Mouse (Mus musculus) forebrain, embryonic 16.5 days (tissue): ENCODE measurements around the gene Creb3. TPM values are rescaled to one million over a fixed set of nuclear protein-coding genes. Genes with fewer than 3 reads are reported as not detected.

Experiments used
- ATAC-seq: fragments of 200-750 bp; cut with Nextera tagmentation; 2 replicates; pipeline ENCODE4 v1.8.0; 2017; ENCODE audit warnings: mild to moderate bottlenecking, moderate library complexity
- H3K27ac ChIP-seq: fragments of 300-500 bp; sonication (generic); 2 replicates; pipeline ENCODE4 v1.5.1; 2014; ENCODE audit warnings: low read length, control low read depth
- H3K27me3 ChIP-seq: fragments of 300-500 bp; sonication (generic); replicated peaks from 2 replicates; pipeline ENCODE4 v1.6.1; 2014; ENCODE audit warnings: low read length; ENCODE audit not compliant: control insufficient read depth, insufficient read depth
- H3K36me3 ChIP-seq: fragments of 300-500 bp; sonication (generic); 2 replicates; pipeline ENCODE4 v1.6.1; 2014; ENCODE audit not compliant: control insufficient read depth, insufficient read depth
- H3K4me1 ChIP-seq: fragments of 300-500 bp; sonication (generic); replicated peaks from 2 replicates; pipeline ENCODE4 v1.6.1; 2014; ENCODE audit warnings: low read length; ENCODE audit not compliant: control insufficient read depth, insufficient read depth
- H3K4me2 ChIP-seq: fragments of 300-500 bp; sonication (generic); 2 replicates; pipeline ENCODE4 v1.6.1; 2014; ENCODE audit warnings: mild to moderate bottlenecking, low read length, control low read depth
- H3K4me3 ChIP-seq: fragments of 300-500 bp; sonication (generic); replicated peaks from 2 replicates; pipeline ENCODE4 v1.5.1; 2014; ENCODE audit warnings: mild to moderate bottlenecking, low read length, control low read depth
- H3K9ac ChIP-seq: fragments of 300-500 bp; sonication (generic); replicated peaks from 2 replicates; pipeline ENCODE4 v1.6.1; 2014; ENCODE audit warnings: low read depth, low read length, control low read depth
- H3K9me3 ChIP-seq: fragments of 300-500 bp; sonication (generic); 2 replicates; pipeline ENCODE4 v1.6.1; 2016; ENCODE audit warnings: low read length; ENCODE audit not compliant: control insufficient read depth
- WGBS: fragments of 180-500 bp; shearing (Covaris S2); extraction: QIAGEN DNeasy Blood & Tissue Kit; methylation state at CpG from one replicate; pipeline ENCODE4 v1.1.7; 2014; 5-methylcytosine and 5-hydroxymethylcytosine counted together
- polyA plus RNA-seq: library from polyadenylated mRNA; unstranded; fragments of >200 nt; fragmentation: Nextera tagmentation; extraction: Ambion mirVana; gene quantifications from 2 replicates; pipeline ENCODE4 v1.2.1, GENCODE M21; 2015

Gene Creb3
- polyA plus RNA-seq, 1 experiment from 2014 or later, result 91.1 TPM

GRCm38 (mm10) chr4:43578376-43579204 is 16.5 kb downstream of the Creb3 start, which contains the start of the genes Rgp1 and Gba2:
TSS of gene Rgp1 (plus strand) at chr4:43578715.
TSS of gene Gba2 (minus strand) at chr4:43578873.
- peak within 1 kb of the TSS; percentile 83 for H3K4me2 ChIP-seq
- peak; percentile 88 for ATAC-seq
- H3K4me3 ChIP-seq, result peak within 1 kb of the TSS; percentile 95
- peak within 1 kb of the TSS; percentile 76 for H3K27ac ChIP-seq
- no peaks in the 10 kb centered on the region for H3K9me3 ChIP-seq
- peaks cover 47% of the 10 kb centered on the region for H3K4me1 ChIP-seq
- peaks cover 17% of the 10 kb centered on the region for H3K36me3 ChIP-seq
- peak within 1 kb of the TSS; percentile 96 for H3K9ac ChIP-seq
- WGBS, result under 1% methylated on average over 76 of the region's 76 CpGs
- H3K27me3 ChIP-seq, result no peaks in the 10 kb centered on the region

- WGBS, result 4% methylated on average over 10 of the region's 10 CpGs
- H3K36me3 ChIP-seq, result peaks cover 13% of the 10 kb centered on the region
- H3K9me3 ChIP-seq, result no peaks in the 10 kb centered on the region
- H3K4me1 ChIP-seq, result peaks cover 47% of the 10 kb centered on the region
- H3K9ac ChIP-seq, result peak overlapping the region; percentile 96
- H3K4me2 ChIP-seq, result peak overlapping the region; percentile 83
- no peaks in the 10 kb centered on the region for H3K27me3 ChIP-seq
- peak overlapping the region; percentile 95 for H3K4me3 ChIP-seq
- peak overlapping the region; percentile 76 for H3K27ac ChIP-seq
- ATAC-seq, result no peak
Observed at GRCm38 (mm10) chr4:43579256-43579655, 17.1 kb downstream of the Creb3 start.

- 71% methylated on average over 6 of the region's 6 CpGs for WGBS
Observed at GRCm38 (mm10) chr4:43579731-43580130, 17.6 kb downstream of the Creb3 start.

GRCm38 (mm10) chr4:43580721-43581120 is 18.6 kb downstream of the Creb3 start:
- Histone ChIP-seq H3K4me2 (no peak overlapping the region), H3K4me1 (peaks cover 33% of the 10 kb centered on the region), H3K4me3 (no peak overlapping the region), H3K36me3 (peaks cover 13% of the 10 kb centered on the region), H3K9me3 (no peaks in the 10 kb centered on the region), H3K27ac (no peak overlapping the region), H3K27me3 (no peaks in the 10 kb centered on the region), H3K9ac (peak overlapping the region; percentile 5; the same call in 1 of the 2 replicates)
- ATAC-seq, result no peak
- 92% methylated on average over 5 of the region's 5 CpGs for WGBS

More at GRCm38 (mm10) chr4:43579731-43580130, 17.6 kb downstream of the Creb3 start:
- no peaks in the 10 kb centered on the region for H3K27me3 ChIP-seq
- peaks cover 13% of the 10 kb centered on the region for H3K36me3 ChIP-seq
- peak overlapping the region; percentile 95 for H3K4me3 ChIP-seq
- peak overlapping the region; percentile 83 for H3K4me2 ChIP-seq
- ATAC-seq, result no peak
- peak overlapping the region; percentile 96 for H3K9ac ChIP-seq
- no peaks in the 10 kb centered on the region for H3K9me3 ChIP-seq
- no peak overlapping the region for H3K27ac ChIP-seq
- H3K4me1 ChIP-seq, result peaks cover 43% of the 10 kb centered on the region

- WGBS, result 97% methylated on average over 12 of the region's 12 CpGs
- peaks cover 13% of the 10 kb centered on the region for H3K36me3 ChIP-seq
- H3K27ac ChIP-seq, result no peak overlapping the region
- H3K9me3 ChIP-seq, result no peaks in the 10 kb centered on the region
- H3K27me3 ChIP-seq, result no peaks in the 10 kb centered on the region
- peaks cover 27% of the 10 kb centered on the region for H3K4me1 ChIP-seq
- H3K9ac ChIP-seq, result no peak overlapping the region
- H3K4me2 ChIP-seq, result no peak overlapping the region
- ATAC-seq, result no peak
- no peak overlapping the region for H3K4me3 ChIP-seq
Observed at GRCm38 (mm10) chr4:43581381-43581780, 19.2 kb downstream of the Creb3 start.

GRCm38 (mm10) chr4:43582241-43582640 is 20.1 kb downstream of the Creb3 start:
- Histone ChIP-seq H3K4me1 (peaks cover 18% of the 10 kb centered on the region), H3K4me3 (no peak overlapping the region), H3K9me3 (no peaks in the 10 kb centered on the region), H3K36me3 (peaks cover 13% of the 10 kb centered on the region), H3K27ac (no peak overlapping the region), H3K9ac (no peak overlapping the region), H3K27me3 (no peaks in the 10 kb centered on the region), H3K4me2 (no peak overlapping the region)
- 89% methylated on average over 5 of the region's 5 CpGs for whole genome bisulfite sequencing
- no peak for ATAC-seq

GRCm38 (mm10) chr4:43583421-43583820 is 21.3 kb downstream of the Creb3 start:
- Histone ChIP-seq H3K36me3 (peaks cover 13% of the 10 kb centered on the region), H3K9me3 (no peaks in the 10 kb centered on the region), H3K27me3 (no peaks in the 10 kb centered on the region), H3K4me2 (no peak overlapping the region), H3K9ac (no peak overlapping the region), H3K4me3 (no peak overlapping the region), H3K4me1 (peaks cover 10% of the 10 kb centered on the region), H3K27ac (no peak overlapping the region)
- no peak for ATAC-seq
- 75% methylated on average over 7 of the region's 7 CpGs for WGBS

- WGBS, result 71% methylated on average over 12 of the region's 12 CpGs
- peaks cover 13% of the 10 kb centered on the region for H3K36me3 ChIP-seq
Observed at GRCm38 (mm10) chr4:43584444-43585416, 22.6 kb downstream of the Creb3 start, which contains the start of gene Msmp. TSS of gene Msmp (minus strand) at chr4:43584494.

GRCm38 (mm10) chr4:43585682-43586081 is 23.6 kb downstream of the Creb3 start:
- WGBS, result 50% methylated on average over 10 of the region's 10 CpGs
- Histone ChIP-seq H3K9ac (no peak overlapping the region), H3K4me3 (no peak overlapping the region), H3K36me3 (peaks cover 12% of the 10 kb centered on the region), H3K27me3 (no peaks in the 10 kb centered on the region), H3K9me3 (no peaks in the 10 kb centered on the region), H3K4me2 (no peak overlapping the region), H3K4me1 (no peaks in the 10 kb centered on the region), H3K27ac (no peak overlapping the region)
- ATAC-seq, result no peak

More at GRCm38 (mm10) chr4:43584444-43585416, 22.6 kb downstream of the Creb3 start, which contains the start of gene Msmp:
- peaks cover 4% of the 10 kb centered on the region for H3K4me1 ChIP-seq
- ATAC-seq, result no peak
- no peak within 1 kb of the TSS for H3K9ac ChIP-seq
- no peak within 1 kb of the TSS for H3K27ac ChIP-seq
- H3K4me2 ChIP-seq, result no peak within 1 kb of the TSS
- no peak within 1 kb of the TSS for H3K4me3 ChIP-seq
- no peaks in the 10 kb centered on the region for H3K9me3 ChIP-seq
- H3K27me3 ChIP-seq, result no peaks in the 10 kb centered on the region
